Mouse (Mus musculus) C2C12 (cell line): ENCODE data around the gene Ccl26.

Experiments used
- CTCF ChIP-seq: IDR thresholded peaks from one replicate; pipeline ENCODE4 v1.5.1; 2011; ENCODE audit not compliant: control insufficient read depth, insufficient read depth, insufficient read length
- MAX ChIP-seq: IDR thresholded peaks from one replicate; pipeline ENCODE4 v1.6.1; 2011; ENCODE audit warnings: mild to moderate bottlenecking, control low read depth
- MYOG ChIP-seq: IDR thresholded peaks from one replicate; pipeline ENCODE4 v1.6.1; 2011; ENCODE audit not compliant: control insufficient read depth, insufficient read length; ENCODE audit errors: extremely low read depth
- USF1 ChIP-seq: IDR thresholded peaks from one replicate; pipeline ENCODE4 v1.6.1; 2011; ENCODE audit warnings: low read depth, mild to moderate bottlenecking, control low read depth, moderate library complexity

GRCm38 (mm10) chr5:135563469-135563868 is at the start of gene Ccl26:
- TF ChIP-seq USF1 (no peak), CTCF (no peak), MYOG (no peak), MAX (no peak)
